Mouse (Mus musculus) G1E (cell line): Measurements from ENCODE around the gene Gpha2. TPM values are rescaled to one million over a fixed set of nuclear protein-coding genes. Genes with fewer than 3 reads are reported as not detected.

Experiments
- ATAC-seq: 2 replicates; pipeline ENCODE4 v1.8.0; 2016; ENCODE audit warnings: mild to moderate bottlenecking; ENCODE audit not compliant: insufficient number of reproducible peaks, poor library complexity, low FRiP score, severe bottlenecking; ENCODE audit errors: extremely low read depth
- DNase-seq: peaks from one replicate; pipeline ENCODE4 v3.0.0; 2012; ENCODE audit warnings: low spot score
- H3K27me3 ChIP-seq: 2 replicates; pipeline ENCODE4 v1.6.1; 2012; ENCODE audit warnings: mild to moderate bottlenecking, low read length, inconsistent platforms; ENCODE audit not compliant: insufficient read depth
- H3K36me3 ChIP-seq: replicated peaks from 2 replicates; pipeline ENCODE3; 2012; ENCODE audit warnings: mild to moderate bottlenecking, inconsistent platforms
- H3K4me1 ChIP-seq: 2 replicates; pipeline ENCODE4 v1.6.1; 2012; ENCODE audit warnings: low read depth, low read length, inconsistent platforms, mixed read lengths; ENCODE audit not compliant: insufficient read depth
- H3K4me3 ChIP-seq: 2 replicates; pipeline ENCODE4 v1.5.1; 2012; ENCODE audit warnings: low read depth, mild to moderate bottlenecking, inconsistent platforms, low read length, moderate library complexity, mixed read lengths
- H3K9me3 ChIP-seq: replicated peaks from 2 replicates; pipeline ENCODE4 v1.6.1; 2012; ENCODE audit warnings: inconsistent platforms
- CTCF ChIP-seq: IDR thresholded peaks from 2 replicates; pipeline ENCODE4 v1.5.1; 2012; ENCODE audit warnings: low read depth, low read length, inconsistent platforms, mixed read lengths
- GATA1 ChIP-seq: IDR thresholded peaks from 2 replicates; pipeline ENCODE4 v1.6.1; 2012; ENCODE audit warnings: borderline replicate concordance, low read length, inconsistent platforms, mixed read lengths
- GATA2 ChIP-seq: IDR thresholded peaks from 2 replicates; pipeline ENCODE4 v1.6.1; 2012; ENCODE audit warnings: low read depth, low read length, inconsistent platforms, borderline replicate concordance
- POLR2AphosphoS5 ChIP-seq: IDR thresholded peaks from 2 replicates; pipeline ENCODE4 v1.6.1; 2012; ENCODE audit warnings: low read depth, low read length, inconsistent platforms; ENCODE audit not compliant: insufficient replicate concordance
- TAL1 ChIP-seq: conservative IDR thresholded peaks from 2 replicates; pipeline ENCODE4 v1.6.1; 2012; ENCODE audit warnings: low read depth, low read length, inconsistent platforms, mixed read lengths
- polyA plus RNA-seq: library from polyadenylated mRNA; stranded (reverse); fragments of >175 nt; gene quantifications from 2 replicates; pipeline ENCODE4 v1.2.3, GENCODE M21; 2012
- total RNA-seq, 2 experiments: library from RNA; stranded (forward) in 1 of 2; stranded (reverse) in 1 of 2; fragments of 200-1000 nt in 1 of 2; fragments of >200 nt in 1 of 2; fragmentation: Nextera tagmentation in 1 of 2; gene quantifications; 2 replicates each; pipeline ENCODE4 v1.2.3; 2014 to 2017

The Gpha2 gene
- total and polyA plus RNA-seq, 3 experiments: not detected

- H3K27me3 ChIP-seq: peaks cover 5% of the 10 kb centered on the region; the same call in 1 of the 2 replicates
- ATAC-seq (no peak), DNase-seq (no peak)
- H3K36me3 ChIP-seq: peaks cover 55% of the 10 kb centered on the region
- H3K4me3 ChIP-seq: no peak overlapping the region
- no peaks in the 10 kb centered on the region for H3K9me3 ChIP-seq
- H3K4me1 ChIP-seq: peaks cover 33% of the 10 kb centered on the region
- no peak for TF ChIP-seq GATA2
- no peak for TF ChIP-seq POLR2AphosphoS5
- no peak for TF ChIP-seq GATA1
- no peak for TF ChIP-seq TAL1
- no peak for TF ChIP-seq CTCF
These were observed 7.5 kb downstream of the Gpha2 start for GRCm38 (mm10) chr19:6233647-6234046.

- H3K4me3 ChIP-seq: peak overlapping the region; percentile 11; the same call in 1 of the 2 replicates
- peaks cover 34% of the 10 kb centered on the region for H3K4me1 ChIP-seq
- peaks cover 5% of the 10 kb centered on the region; the same call in 1 of the 2 replicates for H3K27me3 ChIP-seq
- ATAC-seq (no peak), DNase-seq (no peak)
- no peaks in the 10 kb centered on the region for H3K9me3 ChIP-seq
- TF ChIP-seq GATA1 (no peak), POLR2AphosphoS5 (no peak), TAL1 (no peak), CTCF (no peak), GATA2 (no peak)
- H3K36me3 ChIP-seq: peaks cover 46% of the 10 kb centered on the region
These were observed 8.3 kb downstream of the Gpha2 start for GRCm38 (mm10) chr19:6234337-6235083.

- Histone ChIP-seq H3K4me1 (peaks cover 43% of the 10 kb centered on the region), H3K9me3 (no peaks in the 10 kb centered on the region), H3K27me3 (peaks cover 5% of the 10 kb centered on the region; the same call in 1 of the 2 replicates), H3K36me3 (peaks cover 38% of the 10 kb centered on the region), H3K4me3 (peak within 1 kb of the TSS; percentile 75)
- ATAC-seq (peak; percentile 66), DNase-seq (peak; percentile 88)
- TF ChIP-seq GATA1: no peak
- TF ChIP-seq GATA2: no peak
- TF ChIP-seq TAL1: no peak
- no peak for TF ChIP-seq CTCF
- TF ChIP-seq POLR2AphosphoS5: no peak
These were observed 9.2 kb downstream of the Gpha2 start, which contains the start of gene Ppp2r5b for GRCm38 (mm10) chr19:6235084-6236052. Gene Ppp2r5b, minus strand, starts transcription at chr19:6235872.

- no peaks in the 10 kb centered on the region for H3K9me3 ChIP-seq
- peaks cover 5% of the 10 kb centered on the region; the same call in 1 of the 2 replicates for H3K27me3 ChIP-seq
- ATAC-seq (peak; percentile 73), DNase-seq (peak; percentile 74)
- peaks cover 50% of the 10 kb centered on the region for H3K4me1 ChIP-seq
- H3K4me3 ChIP-seq: peak overlapping the region; percentile 75
- peaks cover 31% of the 10 kb centered on the region for H3K36me3 ChIP-seq
- TF ChIP-seq POLR2AphosphoS5: no peak
- TF ChIP-seq GATA2: no peak
- TF ChIP-seq CTCF: no peak
- no peak for TF ChIP-seq TAL1
- no peak for TF ChIP-seq GATA1
These were observed 9.9 kb downstream of the Gpha2 start for GRCm38 (mm10) chr19:6236053-6236441.

- ATAC-seq (no peak), DNase-seq (no peak)
- Histone ChIP-seq H3K9me3 (no peaks in the 10 kb centered on the region), H3K4me1 (peaks cover 54% of the 10 kb centered on the region), H3K27me3 (peaks cover 5% of the 10 kb centered on the region; the same call in 1 of the 2 replicates), H3K4me3 (no peak overlapping the region), H3K36me3 (peaks cover 23% of the 10 kb centered on the region)
- TF ChIP-seq GATA2: no peak
- TF ChIP-seq TAL1: no peak
- TF ChIP-seq POLR2AphosphoS5: no peak
- no peak for TF ChIP-seq CTCF
- no peak for TF ChIP-seq GATA1
These were observed 10.7 kb downstream of the Gpha2 start for GRCm38 (mm10) chr19:6236842-6237241.

GRCm38 (mm10) chr19:6238740-6239139, 12.6 kb downstream of the Gpha2 start:
- peaks cover 15% of the 10 kb centered on the region for H3K36me3 ChIP-seq
- no peak for DNase-seq
- peaks cover 72% of the 10 kb centered on the region for H3K4me1 ChIP-seq
- no peaks in the 10 kb centered on the region for H3K9me3 ChIP-seq
- ATAC-seq: no peak
- TF ChIP-seq GATA2 (no peak), POLR2AphosphoS5 (no peak), TAL1 (no peak)
- H3K27me3 ChIP-seq: peaks cover 5% of the 10 kb centered on the region; the same call in 1 of the 2 replicates
- no peak overlapping the region for H3K4me3 ChIP-seq
